Mouse (Mus musculus) B cell, adult 2 months (primary cell): ENCODE measurements at regions not wholly inside any gene's neighbourhood (a gene's known extent, or its start where the extent isn't known, plus 50 kb on each side); places are given as distances from the start of the nearest gene placed in this dataset.

ENCODE experiments used
- DNase-seq, 2 experiments: peaks; one replicate each; pipeline ENCODE4 v3.0.0; 2022

- no peak for DNase-seq
Measured at GRCm38 (mm10) chr8:34485346-34485745, 373.8 kb upstream of the Gm10131 start.

GRCm38 (mm10) chr8:34484551-34485335 lies 373.2 kb upstream of the Gm10131 start:
- DNase-seq = peak; percentile 71 to 79

GRCm38 (mm10) chr8:34483212-34483611 lies 371.7 kb upstream of the Gm10131 start:
- DNase-seq = no peak

- no peak for DNase-seq
Measured at GRCm38 (mm10) chr8:34482676-34483075, 371.1 kb upstream of the Gm10131 start.

- DNase-seq = no peak
Measured at GRCm38 (mm10) chr8:34480496-34480895, 369.0 kb upstream of the Gm10131 start.

- no peak for DNase-seq
Measured at GRCm38 (mm10) chr8:34478891-34479290, 367.4 kb upstream of the Gm10131 start.

- no peak for DNase-seq
Measured at GRCm38 (mm10) chr8:34478465-34478864, 366.9 kb upstream of the Gm10131 start.

GRCm38 (mm10) chr8:34476146-34476820 lies 364.7 kb upstream of the Gm10131 start:
- DNase-seq = no peak

- DNase-seq = no peak
Measured at GRCm38 (mm10) chr8:34474593-34474992, 363.1 kb upstream of the Gm10131 start.

- no peak for DNase-seq
Measured at GRCm38 (mm10) chr8:34473769-34474168, 362.2 kb upstream of the Gm10131 start.

- DNase-seq = no peak
Measured at GRCm38 (mm10) chr8:34473301-34473700, 361.8 kb upstream of the Gm10131 start.

GRCm38 (mm10) chr8:34472846-34473245 lies 361.3 kb upstream of the Gm10131 start:
- DNase-seq = no peak

GRCm38 (mm10) chr8:34472434-34472833 lies 360.9 kb upstream of the Gm10131 start:
- DNase-seq = no peak

- DNase-seq = no peak
Measured at GRCm38 (mm10) chr8:34469091-34469490, 357.6 kb upstream of the Gm10131 start.

- DNase-seq = no peak
Measured at GRCm38 (mm10) chr8:34466786-34467364, 355.3 kb upstream of the Gm10131 start.

GRCm38 (mm10) chr8:34465398-34465797 lies 353.9 kb upstream of the Gm10131 start:
- DNase-seq = no peak

GRCm38 (mm10) chr8:34462262-34462661 lies 350.7 kb upstream of the Gm10131 start:
- no peak for DNase-seq

GRCm38 (mm10) chr8:34458300-34458699 lies 346.8 kb upstream of the Gm10131 start:
- DNase-seq = no peak

- no peak for DNase-seq
Measured at GRCm38 (mm10) chr8:34456543-34456942, 345.0 kb upstream of the Gm10131 start.

- peak; percentile 70 to 73 for DNase-seq
Measured at GRCm38 (mm10) chr8:34455376-34455775, 343.8 kb upstream of the Gm10131 start.

GRCm38 (mm10) chr8:34452811-34453210 lies 341.3 kb upstream of the Gm10131 start:
- DNase-seq = no peak

- no peak for DNase-seq
Measured at GRCm38 (mm10) chr8:34451211-34452000, 339.9 kb upstream of the Gm10131 start.

GRCm38 (mm10) chr8:34449391-34450044 lies 338.0 kb upstream of the Gm10131 start:
- no peak for DNase-seq
